Mouse (Mus musculus): ENCODE data around the gene Cdhr3. TPM values are rescaled to one million over a fixed set of nuclear protein-coding genes. Genes with fewer than 3 reads are reported as not detected.

Gene Cdhr3
- polyA plus RNA-seq, 1 experiment from 2014 or later = 0.25 TPM

DNA sequence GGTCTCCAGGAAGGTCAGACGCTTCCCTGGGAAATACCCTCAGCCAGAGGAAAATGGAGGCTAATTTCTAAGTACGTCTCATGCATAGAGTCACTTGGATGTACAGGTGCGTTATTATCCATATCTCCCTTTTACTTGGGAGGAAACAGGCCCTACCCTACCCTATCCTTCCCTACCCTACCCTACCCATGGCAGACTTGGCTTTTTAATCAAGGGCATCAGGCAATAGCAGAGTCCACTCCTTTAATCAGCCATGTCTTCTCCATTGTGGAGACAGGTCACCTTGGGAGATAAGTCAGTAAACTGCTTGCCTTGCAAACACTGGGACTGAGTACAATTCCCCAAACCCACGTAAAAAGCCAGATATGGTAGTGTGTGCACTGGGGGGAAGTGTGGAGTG, 70.9 kb downstream of the Cdhr3 start:
- Histone ChIP-seq H3K9me3 (ENCODE audit: control insufficient read depth, low read length) (no peaks in the 10 kb centered on the region), H3K4me1 (ENCODE audit: control insufficient read depth, insufficient read depth, low read depth, low read length) (no peaks in the 10 kb centered on the region), H3K9ac (ENCODE audit: low read depth, low read length) (no peak overlapping the region), H3K4me3 (ENCODE audit: low read length) (no peak overlapping the region), H3K36me3 (ENCODE audit: control insufficient read depth, insufficient read depth, low read length) (no peaks in the 10 kb centered on the region), H3K27ac (ENCODE audit: low read depth, low read length) (no peak overlapping the region), H3K27me3 (replicated peaks; ENCODE audit: control insufficient read depth, insufficient read depth, low read length) (no peaks in the 10 kb centered on the region), H3K4me2 (ENCODE audit: low read length) (no peak overlapping the region)
- WGBS = 90% methylated on average over 4 of the region's 4 CpGs
- ATAC-seq = no peak

DNA sequence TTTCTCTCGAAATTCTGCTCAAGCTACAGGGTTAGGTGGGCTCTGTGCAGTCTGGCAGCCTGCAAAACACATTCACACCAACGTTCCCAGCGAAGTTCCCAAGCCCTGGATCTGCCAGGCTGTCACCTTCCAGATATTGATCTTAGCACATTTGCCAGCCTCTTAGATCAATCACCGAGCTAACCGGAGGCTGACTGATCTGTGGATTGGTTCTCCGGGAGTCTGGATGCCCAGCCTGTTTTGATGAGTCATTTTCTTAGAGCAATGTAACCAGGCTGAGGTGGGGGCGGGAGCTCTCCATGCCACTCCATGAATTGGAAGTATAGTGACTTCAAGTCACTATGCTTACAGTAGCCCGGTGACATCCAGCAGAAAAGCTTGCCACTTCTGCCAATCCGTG, 71.5 kb downstream of the Cdhr3 start:
- Histone ChIP-seq H3K9ac (ENCODE audit: low read depth, low read length) (no peak overlapping the region), H3K9me3 (ENCODE audit: control insufficient read depth, low read length) (no peaks in the 10 kb centered on the region), H3K4me3 (ENCODE audit: low read length) (no peak overlapping the region), H3K27me3 (replicated peaks; ENCODE audit: control insufficient read depth, insufficient read depth, low read length) (no peaks in the 10 kb centered on the region), H3K36me3 (ENCODE audit: control insufficient read depth, insufficient read depth, low read length) (no peaks in the 10 kb centered on the region), H3K4me2 (ENCODE audit: low read length) (no peak overlapping the region), H3K4me1 (ENCODE audit: control insufficient read depth, insufficient read depth, low read depth, low read length) (no peaks in the 10 kb centered on the region), H3K27ac (ENCODE audit: low read depth, low read length) (no peak overlapping the region)
- ATAC-seq = no peak
- WGBS = 81% methylated on average over 9 of the region's 9 CpGs

DNA sequence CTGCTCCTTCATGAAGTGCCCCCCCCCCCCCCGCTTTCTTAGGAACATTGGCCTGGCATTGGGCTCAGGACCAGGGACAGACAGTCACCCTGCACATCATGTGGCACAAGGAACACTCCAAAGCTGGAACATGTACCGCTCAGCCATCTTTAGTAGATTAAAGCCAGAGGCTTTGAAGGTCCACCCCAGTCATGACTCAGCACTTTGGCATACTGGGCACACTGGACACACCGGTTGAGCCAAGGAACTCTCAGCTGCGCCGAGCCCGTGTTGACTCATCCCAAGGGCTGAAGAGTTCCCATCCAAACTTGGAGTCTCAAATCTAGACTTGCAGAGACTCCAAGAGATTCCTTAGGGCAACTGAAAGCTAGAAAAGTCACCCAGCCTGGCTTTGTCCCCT, 72.7 kb downstream of the Cdhr3 start:
- Histone ChIP-seq H3K27me3 (replicated peaks; ENCODE audit: control insufficient read depth, insufficient read depth, low read length) (no peaks in the 10 kb centered on the region), H3K27ac (ENCODE audit: low read depth, low read length) (no peak overlapping the region), H3K4me3 (ENCODE audit: low read length) (no peak overlapping the region), H3K4me1 (ENCODE audit: control insufficient read depth, insufficient read depth, low read depth, low read length) (no peaks in the 10 kb centered on the region), H3K4me2 (ENCODE audit: low read length) (no peak overlapping the region), H3K36me3 (ENCODE audit: control insufficient read depth, insufficient read depth, low read length) (no peaks in the 10 kb centered on the region), H3K9me3 (ENCODE audit: control insufficient read depth, low read length) (no peaks in the 10 kb centered on the region), H3K9ac (ENCODE audit: low read depth, low read length) (no peak overlapping the region)
- no peak for ATAC-seq
- 82% methylated on average over 6 of the region's 6 CpGs for WGBS

DNA sequence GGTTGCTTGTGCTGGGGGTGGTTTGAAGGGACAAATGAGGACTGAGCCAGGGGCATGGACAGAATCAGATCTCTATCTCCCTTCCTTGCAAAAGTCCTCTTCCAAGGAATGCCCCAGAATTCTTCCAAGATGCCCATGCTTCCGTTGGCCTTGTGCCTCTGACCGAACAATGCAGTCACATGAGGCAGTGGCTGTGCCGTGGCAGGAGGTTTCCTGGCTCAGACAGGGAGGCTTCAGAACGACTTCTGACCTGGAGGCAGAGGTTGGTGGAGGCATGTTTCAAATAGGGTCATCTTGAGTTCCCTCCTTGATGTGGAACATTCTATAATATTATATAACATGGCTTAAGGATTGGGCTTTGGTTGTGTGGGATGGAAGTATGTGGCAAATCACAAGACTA, 74.1 kb downstream of the Cdhr3 start:
- H3K4me1 ChIP-seq (ENCODE audit: control insufficient read depth, insufficient read depth, low read depth, low read length) = no peaks in the 10 kb centered on the region
- no peaks in the 10 kb centered on the region for H3K36me3 ChIP-seq (ENCODE audit: control insufficient read depth, insufficient read depth, low read length)
- H3K27ac ChIP-seq (ENCODE audit: low read depth, low read length) = no peak overlapping the region
- no peaks in the 10 kb centered on the region for H3K9me3 ChIP-seq (ENCODE audit: control insufficient read depth, low read length)
- ATAC-seq = no peak
- WGBS = 78% methylated on average over 4 of the region's 4 CpGs
- no peak overlapping the region for H3K4me2 ChIP-seq (ENCODE audit: low read length)
- no peaks in the 10 kb centered on the region for H3K27me3 ChIP-seq (replicated peaks; ENCODE audit: control insufficient read depth, insufficient read depth, low read length)
- no peak overlapping the region for H3K9ac ChIP-seq (ENCODE audit: low read depth, low read length)
- no peak overlapping the region for H3K4me3 ChIP-seq (ENCODE audit: low read length)

DNA sequence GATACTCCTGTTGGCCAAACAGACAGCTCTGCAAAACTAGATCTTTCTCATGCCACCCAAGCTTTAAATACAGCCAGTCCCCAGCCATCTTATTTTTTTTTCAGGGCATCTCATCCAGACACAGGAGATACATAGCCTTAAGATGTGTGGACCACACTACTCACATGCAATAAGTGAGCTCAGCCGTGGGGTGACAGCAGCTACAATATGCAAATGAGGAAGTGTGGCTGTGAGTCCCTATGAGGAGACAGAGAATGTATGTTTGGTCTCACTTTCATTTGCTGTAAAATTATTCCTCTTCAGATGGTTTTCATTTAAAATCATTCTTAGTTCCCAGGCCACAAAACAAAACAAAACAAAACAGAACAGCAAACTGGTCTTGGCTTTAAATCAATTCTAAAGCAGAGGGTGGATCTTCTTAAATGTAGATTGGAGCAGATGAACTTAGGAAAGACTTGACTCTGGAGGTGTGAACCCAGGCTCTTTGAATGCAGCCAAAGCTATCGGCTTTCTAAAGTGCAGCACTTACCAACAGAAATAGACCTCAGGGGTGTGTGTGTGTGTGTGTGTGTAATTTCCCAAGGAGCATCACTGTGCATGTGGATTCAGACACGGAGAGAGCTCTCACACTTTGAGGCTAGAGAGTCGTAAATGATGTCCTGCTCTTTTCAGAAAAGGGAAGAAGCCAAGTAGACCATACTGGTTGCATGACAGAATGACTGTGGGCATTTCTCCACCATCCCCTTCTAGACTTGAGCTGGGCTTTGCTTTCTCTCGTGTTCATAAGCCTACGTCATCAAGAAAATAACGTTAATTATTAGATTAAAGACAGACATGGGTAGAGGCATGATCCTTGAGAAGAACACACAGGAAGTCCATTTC, 75.6 kb downstream of the Cdhr3 start:
- no peaks in the 10 kb centered on the region for H3K27me3 ChIP-seq (replicated peaks; ENCODE audit: control insufficient read depth, insufficient read depth, low read length)
- H3K27ac ChIP-seq (ENCODE audit: low read depth, low read length) = no peak overlapping the region
- no peaks in the 10 kb centered on the region for H3K9me3 ChIP-seq (ENCODE audit: control insufficient read depth, low read length)
- no peaks in the 10 kb centered on the region for H3K4me1 ChIP-seq (ENCODE audit: control insufficient read depth, insufficient read depth, low read depth, low read length)
- no peak overlapping the region for H3K4me3 ChIP-seq (ENCODE audit: low read length)
- WGBS = 78% methylated on average over 7 of the region's 7 CpGs
- no peak overlapping the region for H3K4me2 ChIP-seq (ENCODE audit: low read length)
- no peaks in the 10 kb centered on the region for H3K36me3 ChIP-seq (ENCODE audit: control insufficient read depth, insufficient read depth, low read length)
- H3K9ac ChIP-seq (ENCODE audit: low read depth, low read length) = no peak overlapping the region
- ATAC-seq = no peak

DNA sequence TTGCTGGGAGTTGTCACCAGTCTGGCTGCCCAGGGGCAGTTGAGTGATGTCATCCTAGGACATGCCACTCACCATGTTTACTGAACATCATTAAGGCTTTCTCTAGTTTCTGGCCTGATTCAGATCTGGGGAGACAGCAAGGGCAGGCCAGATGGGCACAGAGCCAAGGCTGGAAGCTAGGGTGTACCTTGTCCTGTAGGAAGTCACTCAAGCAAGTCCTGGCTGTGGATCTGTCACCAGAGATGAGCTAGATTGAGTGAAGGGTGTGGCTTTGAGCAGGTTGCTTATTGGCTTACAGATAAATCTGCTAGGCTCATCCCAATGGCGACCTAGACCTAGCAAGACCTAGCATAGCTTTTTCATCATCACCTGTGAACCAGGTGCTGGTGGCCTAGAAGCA, 77.6 kb downstream of the Cdhr3 start:
- Histone ChIP-seq H3K27ac (ENCODE audit: low read depth, low read length) (no peak overlapping the region), H3K36me3 (ENCODE audit: control insufficient read depth, insufficient read depth, low read length) (no peaks in the 10 kb centered on the region)
- 88% methylated on average over 1 of the region's 1 CpGs for WGBS

DNA sequence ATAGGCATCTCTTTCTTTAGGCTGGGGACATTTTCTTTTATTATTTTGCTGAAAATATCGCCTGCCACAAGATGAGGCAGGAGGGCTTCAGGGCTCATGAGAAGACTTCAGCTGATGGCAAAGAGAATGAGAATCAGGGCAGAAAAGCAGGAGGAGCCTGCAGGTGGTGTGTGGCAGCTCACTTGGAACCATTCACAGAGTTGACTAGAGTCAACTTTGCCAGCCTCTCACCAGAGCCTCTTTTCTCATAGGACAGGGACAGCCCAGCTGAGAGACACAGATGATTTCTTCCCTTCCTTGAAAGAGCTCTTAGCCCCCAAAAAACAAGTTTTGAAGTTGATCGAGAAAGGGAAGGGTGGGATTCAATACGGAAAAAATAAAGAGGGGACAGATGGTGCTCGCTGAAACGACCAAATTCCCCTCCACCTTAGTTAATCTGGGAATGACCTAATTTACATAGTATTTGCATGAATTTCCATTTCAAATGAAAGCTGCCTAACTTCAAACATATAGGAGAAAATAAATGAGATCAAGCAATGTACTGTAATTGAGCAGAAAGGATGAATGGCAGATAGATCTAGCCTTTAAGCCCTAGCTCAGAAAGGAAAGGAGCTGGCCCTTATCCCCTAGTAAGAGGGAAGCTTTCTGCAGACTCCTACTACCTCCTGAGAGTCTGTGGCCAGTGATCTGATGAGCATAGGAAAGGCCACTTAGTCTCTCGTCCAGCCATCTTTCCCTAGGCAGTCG, 78.5 kb downstream of the Cdhr3 start:
- Histone ChIP-seq H3K27me3 (replicated peaks; ENCODE audit: control insufficient read depth, insufficient read depth, low read length) (no peaks in the 10 kb centered on the region), H3K4me1 (ENCODE audit: control insufficient read depth, insufficient read depth, low read depth, low read length) (no peaks in the 10 kb centered on the region), H3K27ac (ENCODE audit: low read depth, low read length) (no peak overlapping the region), H3K36me3 (ENCODE audit: control insufficient read depth, insufficient read depth, low read length) (no peaks in the 10 kb centered on the region), H3K4me2 (ENCODE audit: low read length) (no peak overlapping the region), H3K9ac (ENCODE audit: low read depth, low read length) (no peak overlapping the region), H3K4me3 (ENCODE audit: low read length) (no peak overlapping the region), H3K9me3 (ENCODE audit: control insufficient read depth, low read length) (no peaks in the 10 kb centered on the region)
- WGBS = 31% methylated on average over 7 of the region's 7 CpGs
- ATAC-seq = no peak

More for the DNA sequence above, 77.6 kb downstream of the Cdhr3 start:
- no peak for ATAC-seq
- Histone ChIP-seq H3K9me3 (ENCODE audit: control insufficient read depth, low read length) (no peaks in the 10 kb centered on the region), H3K27me3 (replicated peaks; ENCODE audit: control insufficient read depth, insufficient read depth, low read length) (no peaks in the 10 kb centered on the region), H3K4me3 (ENCODE audit: low read length) (no peak overlapping the region), H3K4me1 (ENCODE audit: control insufficient read depth, insufficient read depth, low read depth, low read length) (no peaks in the 10 kb centered on the region), H3K4me2 (ENCODE audit: low read length) (no peak overlapping the region), H3K9ac (ENCODE audit: low read depth, low read length) (no peak overlapping the region)

DNA sequence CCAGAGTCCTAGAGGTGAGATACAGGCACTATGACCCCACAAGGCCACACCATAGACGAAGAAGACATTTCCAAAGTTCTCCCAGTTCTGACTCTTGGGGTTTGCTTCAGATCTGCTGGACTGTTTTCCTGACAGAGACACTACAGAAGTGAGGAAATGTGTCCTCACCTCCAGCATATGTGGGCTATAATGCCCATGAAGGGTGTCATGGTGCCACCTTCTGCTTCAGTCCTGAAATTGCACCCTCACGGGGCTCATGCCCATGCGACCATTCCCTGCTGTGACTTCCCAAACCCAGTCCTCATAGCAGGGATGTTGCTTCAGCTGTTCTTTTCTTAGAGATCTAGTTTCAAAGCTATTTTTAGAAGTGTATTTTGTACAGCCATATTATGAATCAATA, 82.6 kb downstream of the Cdhr3 start:
- 46% methylated on average over 3 of the region's 3 CpGs for WGBS
- no peak overlapping the region for H3K4me3 ChIP-seq (ENCODE audit: low read length)
- H3K4me2 ChIP-seq (ENCODE audit: low read length) = no peak overlapping the region
- no peaks in the 10 kb centered on the region for H3K27me3 ChIP-seq (replicated peaks; ENCODE audit: control insufficient read depth, insufficient read depth, low read length)
- no peak overlapping the region for H3K9ac ChIP-seq (ENCODE audit: low read depth, low read length)
- H3K36me3 ChIP-seq (ENCODE audit: control insufficient read depth, insufficient read depth, low read length) = no peaks in the 10 kb centered on the region
- no peak for ATAC-seq
- no peak overlapping the region for H3K27ac ChIP-seq (ENCODE audit: low read depth, low read length)
- H3K4me1 ChIP-seq (ENCODE audit: control insufficient read depth, insufficient read depth, low read depth, low read length) = no peaks in the 10 kb centered on the region
- no peaks in the 10 kb centered on the region for H3K9me3 ChIP-seq (ENCODE audit: control insufficient read depth, low read length)

DNA sequence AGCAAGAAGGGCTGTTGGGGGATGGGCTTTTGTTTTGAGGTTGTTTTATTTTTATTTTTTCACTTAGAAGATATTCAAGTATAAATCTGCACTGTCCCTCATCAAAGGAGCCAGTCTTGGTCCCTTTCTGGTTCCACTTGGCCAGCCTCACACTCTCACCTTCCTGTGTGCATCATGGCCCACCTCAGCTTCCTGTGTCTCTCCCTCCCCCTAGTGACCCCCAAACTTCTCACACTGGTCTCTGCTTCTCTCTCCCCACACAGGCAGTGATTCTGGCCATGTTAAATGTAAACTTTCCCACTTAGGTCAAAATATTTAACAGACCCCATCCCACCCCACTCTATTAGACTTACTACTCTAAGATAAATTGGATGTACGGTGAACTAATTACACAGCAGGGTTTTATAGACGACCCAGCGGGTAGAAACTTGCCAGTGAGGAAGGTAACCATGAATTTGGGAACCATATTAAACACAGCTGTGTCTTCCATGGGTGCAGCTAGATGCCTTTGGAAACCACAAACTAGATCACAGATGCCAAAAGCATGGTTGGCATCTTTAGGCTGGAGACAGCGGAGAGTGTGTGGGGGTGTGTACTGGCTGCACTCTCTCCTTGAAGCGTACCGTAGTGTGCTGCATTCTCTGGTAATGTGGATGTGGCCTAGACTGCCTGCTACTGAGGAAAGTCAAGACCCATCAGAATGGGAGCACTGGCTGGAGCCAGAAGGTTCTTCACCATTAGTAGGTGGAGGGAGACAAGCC, 83.3 kb downstream of the Cdhr3 start:
- WGBS = 86% methylated on average over 6 of the region's 6 CpGs
- H3K4me1 ChIP-seq (ENCODE audit: control insufficient read depth, insufficient read depth, low read depth, low read length) = no peaks in the 10 kb centered on the region
- no peak overlapping the region for H3K4me3 ChIP-seq (ENCODE audit: low read length)
- no peaks in the 10 kb centered on the region for H3K9me3 ChIP-seq (ENCODE audit: control insufficient read depth, low read length)
- H3K4me2 ChIP-seq (ENCODE audit: low read length) = no peak overlapping the region
- no peak overlapping the region for H3K27ac ChIP-seq (ENCODE audit: low read depth, low read length)
- H3K27me3 ChIP-seq (replicated peaks; ENCODE audit: control insufficient read depth, insufficient read depth, low read length) = no peaks in the 10 kb centered on the region
- ATAC-seq = no peak
- H3K9ac ChIP-seq (ENCODE audit: low read depth, low read length) = no peak overlapping the region
- H3K36me3 ChIP-seq (ENCODE audit: control insufficient read depth, insufficient read depth, low read length) = no peaks in the 10 kb centered on the region

All from hindbrain, embryonic 16.5 days (tissue).